Mouse (Mus musculus): Measurements from ENCODE around the gene Rps15. TPM values are rescaled to one million over a fixed set of nuclear protein-coding genes. Genes with fewer than 3 reads are reported as not detected.
A peak's percentile ranks its signal among the peaks of the same experiment; 100 is the strongest.

Gene Rps15
- total RNA-seq, 2 experiments from 2014 or later, result 784 to 803 TPM

DNA sequence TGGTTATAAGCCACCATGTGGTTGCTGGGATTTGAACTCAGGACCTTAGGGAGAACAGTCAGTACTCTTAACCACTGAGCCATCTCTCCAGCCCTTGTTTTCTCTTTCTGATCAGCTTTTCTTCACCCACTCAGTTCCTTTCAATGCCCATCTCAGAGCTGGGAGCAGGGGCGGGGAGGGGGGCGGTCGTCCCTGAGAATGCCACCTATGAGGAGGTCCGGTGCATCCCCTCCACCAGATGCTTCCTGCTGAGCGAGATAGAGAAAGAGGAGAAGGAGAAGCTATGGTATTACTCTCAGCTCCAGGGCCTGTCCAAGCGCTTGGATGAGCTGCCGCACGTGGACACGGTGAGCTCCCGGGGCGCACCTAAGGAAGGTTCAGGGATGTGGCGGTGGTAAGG lies 12.2 kb downstream of the Rps15 start:
- DNase-seq (ENCODE audit: extremely low spot score in 1 of 2, low spot score in 2 of 2), result no peak
- intact Hi-C loops (cut with DNase I), result no loop called here

DNA sequence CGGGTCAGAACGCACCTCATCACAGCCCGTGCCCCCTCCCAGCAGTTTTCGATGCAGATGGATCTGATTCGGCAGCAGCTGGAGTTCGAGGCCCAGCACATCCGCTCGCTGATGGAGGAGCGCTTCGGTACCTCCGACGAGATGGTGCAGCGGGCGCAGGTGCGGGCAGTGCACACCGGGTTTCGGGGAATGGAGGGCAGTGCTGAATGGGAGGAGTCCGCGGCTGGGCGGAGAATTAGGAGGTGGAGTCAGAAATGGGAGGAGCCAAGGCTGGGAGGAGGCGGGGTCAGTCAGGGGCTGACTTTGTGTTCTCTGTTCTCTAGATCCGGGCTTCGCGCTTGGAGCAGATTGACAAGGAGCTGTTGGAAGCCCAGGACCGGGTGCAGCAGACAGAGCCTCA lies 12.6 kb downstream of the Rps15 start:
- intact Hi-C loops (cut with DNase I), result no loop called here

DNA sequence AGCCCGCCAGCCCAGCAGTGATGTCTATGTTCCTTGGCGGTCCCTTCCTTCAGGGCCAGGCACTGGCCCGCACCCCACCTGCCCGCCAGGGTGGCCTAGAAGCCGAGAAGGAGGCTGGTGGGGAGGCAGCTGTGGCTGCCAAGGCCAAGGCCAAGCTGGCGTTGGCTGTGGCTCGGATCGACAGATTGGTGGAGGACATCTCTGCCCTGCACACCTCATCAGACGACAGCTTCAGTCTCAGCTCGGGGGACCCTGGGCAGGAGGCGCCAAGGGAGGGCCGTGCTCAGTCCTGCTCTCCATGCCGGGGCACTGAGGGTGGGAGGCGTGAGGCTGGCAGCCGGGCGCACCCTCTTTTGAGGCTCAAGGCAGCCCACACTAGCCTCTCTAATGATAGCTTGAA lies 19.3 kb downstream of the Rps15 start:
- intact Hi-C loops (cut with DNase I), result no loop called here
- no peak for DNase-seq (ENCODE audit: extremely low spot score in 1 of 2, low spot score in 2 of 2)

More for the DNA sequence above, 12.6 kb downstream of the Rps15 start:
- DNase-seq (ENCODE audit: extremely low spot score in 1 of 2, low spot score in 2 of 2), result no peak

DNA sequence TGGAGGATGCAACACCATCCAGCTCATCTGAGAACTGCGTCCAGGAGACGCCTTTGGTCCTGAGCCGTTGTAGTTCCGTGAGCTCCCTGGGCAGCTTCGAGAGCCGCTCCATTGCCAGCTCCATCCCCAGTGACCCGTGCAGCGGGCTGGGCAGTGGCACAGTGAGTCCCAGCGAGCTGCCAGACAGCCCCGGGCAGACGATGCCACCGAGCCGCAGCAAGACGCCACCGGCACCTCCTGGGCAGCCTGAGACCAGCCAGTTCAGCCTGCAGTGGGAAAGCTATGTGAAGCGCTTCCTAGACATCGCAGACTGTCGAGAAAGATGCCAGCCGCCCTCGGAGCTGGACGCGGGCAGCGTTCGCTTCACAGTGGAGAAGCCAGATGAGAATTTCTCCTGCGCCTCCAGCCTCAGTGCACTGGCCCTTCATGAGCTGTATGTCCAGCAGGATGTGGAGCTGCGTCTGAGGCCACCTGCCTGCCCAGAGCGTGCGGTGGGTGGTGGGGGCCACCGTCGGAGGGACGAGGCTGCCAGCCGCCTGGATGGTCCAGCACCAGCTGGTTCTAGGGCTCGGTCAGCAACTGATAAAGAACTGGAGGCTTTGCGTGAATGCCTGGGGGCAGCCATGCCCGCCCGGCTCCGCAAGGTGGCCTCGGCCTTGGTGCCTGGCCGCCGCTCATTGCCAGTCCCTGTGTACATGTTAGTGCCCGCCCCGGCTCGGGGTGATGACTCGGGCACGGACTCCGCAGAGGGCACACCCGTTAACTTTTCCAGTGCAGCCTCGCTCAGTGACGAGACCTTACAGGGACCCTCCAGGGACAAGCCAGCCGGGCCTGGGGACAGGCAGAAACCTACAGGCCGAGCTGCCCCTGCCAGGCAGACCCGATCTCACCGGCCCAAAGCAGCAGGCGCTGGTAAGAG lies 20.6 kb downstream of the Rps15 start:
- intact Hi-C loops (cut with DNase I), result no loop called here
- DNase-seq (ENCODE audit: extremely low spot score in 1 of 2, low spot score in 2 of 2), result peak in 1 of 2 experiments; percentile 38

DNA sequence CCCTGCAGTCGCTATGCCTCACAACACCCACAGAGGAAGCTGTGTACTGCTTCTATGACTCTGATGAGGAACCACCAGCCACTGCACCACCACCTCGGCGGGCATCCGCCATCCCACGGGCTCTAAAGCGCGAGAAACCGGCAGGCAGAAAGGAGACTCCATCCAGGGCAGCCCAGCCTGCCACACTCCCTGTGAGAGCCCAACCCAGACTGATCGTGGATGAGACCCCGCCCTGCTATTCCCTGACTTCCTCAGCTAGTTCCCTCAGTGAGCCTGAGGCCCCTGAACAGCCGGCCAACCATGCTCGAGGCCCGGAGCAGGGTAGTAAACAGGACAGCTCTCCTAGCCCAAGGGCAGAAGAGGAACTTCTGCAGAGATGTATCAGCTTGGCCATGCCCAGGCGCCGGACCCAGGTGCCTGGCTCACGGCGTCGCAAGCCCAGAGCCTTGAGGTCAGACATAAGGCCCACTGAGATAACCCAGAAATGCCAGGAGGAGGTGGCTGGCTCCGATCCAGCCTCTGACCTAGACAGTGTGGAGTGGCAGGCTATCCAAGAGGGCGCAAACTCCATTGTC lies 21.5 kb downstream of the Rps15 start:
- DNase-seq (ENCODE audit: extremely low spot score in 1 of 2, low spot score in 2 of 2), result no peak

DNA sequence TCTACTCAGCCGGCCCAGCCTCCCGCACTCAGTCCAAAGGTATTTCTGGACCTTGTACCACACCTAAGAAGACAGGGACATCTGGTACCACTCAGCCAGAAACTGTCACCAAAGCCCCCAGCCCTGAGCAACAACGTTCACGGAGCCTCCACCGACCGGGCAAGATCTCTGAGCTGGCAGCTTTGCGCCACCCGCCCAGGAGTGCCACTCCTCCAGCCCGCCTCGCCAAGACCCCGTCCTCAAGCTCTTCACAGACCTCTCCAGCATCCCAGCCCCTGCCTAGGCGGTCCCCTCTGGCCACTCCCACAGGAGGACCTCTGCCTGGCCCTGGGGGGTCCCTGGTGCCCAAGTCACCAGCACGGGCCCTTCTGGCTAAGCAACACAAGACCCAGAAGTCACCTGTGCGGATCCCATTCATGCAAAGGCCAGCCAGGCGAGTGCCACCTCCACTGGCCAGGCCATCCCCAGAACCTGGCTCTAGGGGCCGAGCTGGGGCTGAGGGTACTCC lies 22.3 kb downstream of the Rps15 start:
- intact Hi-C loops (cut with DNase I), result no loop called here
- DNase-seq (ENCODE audit: extremely low spot score in 1 of 2, low spot score in 2 of 2), result peak in 1 of 2 experiments; percentile 43

More for the DNA sequence above, 21.5 kb downstream of the Rps15 start:
- intact Hi-C loops (cut with DNase I), result no loop called here

DNA sequence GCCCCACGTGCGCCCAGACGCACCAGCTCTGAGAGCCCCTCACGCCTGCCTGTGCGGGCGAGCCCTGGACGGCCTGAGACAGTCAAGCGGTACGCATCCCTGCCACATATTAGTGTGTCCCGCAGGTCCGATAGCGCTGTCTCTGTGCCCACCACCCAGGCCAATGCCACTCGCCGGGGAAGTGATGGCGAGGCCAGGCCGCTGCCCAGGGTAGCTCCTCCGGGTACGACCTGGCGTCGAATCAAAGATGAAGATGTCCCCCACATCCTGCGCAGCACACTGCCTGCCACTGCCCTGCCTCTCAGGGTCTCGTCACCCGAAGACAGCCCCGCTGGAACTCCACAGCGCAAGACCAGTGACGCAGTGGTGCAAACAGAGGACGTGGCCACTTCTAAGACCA lies 23.1 kb downstream of the Rps15 start:
- DNase-seq (ENCODE audit: extremely low spot score in 1 of 2, low spot score in 2 of 2), result no peak
- intact Hi-C loops (cut with DNase I), result no loop called here

DNA sequence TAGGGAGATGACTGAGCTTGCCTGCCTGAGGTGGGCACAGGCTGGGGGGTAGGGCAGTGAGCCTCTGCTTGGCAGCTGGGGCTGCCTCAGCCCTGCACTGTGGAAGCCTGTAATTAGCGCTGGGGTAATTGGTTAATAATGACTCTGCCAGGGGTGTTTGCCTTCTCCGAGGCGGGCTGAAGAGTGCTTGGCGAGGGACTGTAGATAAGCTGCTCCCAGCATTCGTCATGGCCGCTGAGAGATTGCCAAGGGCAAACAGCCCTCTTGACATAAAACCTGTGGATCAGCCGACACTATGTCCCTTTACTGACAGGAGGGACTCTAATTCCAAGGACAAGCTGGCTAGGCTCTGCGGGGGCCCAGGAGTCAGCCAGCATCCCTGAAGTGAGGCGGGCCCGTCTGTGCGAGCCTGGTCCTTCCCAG lies 24.1 kb downstream of the Rps15 start:
- no peak for DNase-seq (ENCODE audit: extremely low spot score in 1 of 2, low spot score in 2 of 2)
- intact Hi-C loops (cut with DNase I), result no loop called here

DNA sequence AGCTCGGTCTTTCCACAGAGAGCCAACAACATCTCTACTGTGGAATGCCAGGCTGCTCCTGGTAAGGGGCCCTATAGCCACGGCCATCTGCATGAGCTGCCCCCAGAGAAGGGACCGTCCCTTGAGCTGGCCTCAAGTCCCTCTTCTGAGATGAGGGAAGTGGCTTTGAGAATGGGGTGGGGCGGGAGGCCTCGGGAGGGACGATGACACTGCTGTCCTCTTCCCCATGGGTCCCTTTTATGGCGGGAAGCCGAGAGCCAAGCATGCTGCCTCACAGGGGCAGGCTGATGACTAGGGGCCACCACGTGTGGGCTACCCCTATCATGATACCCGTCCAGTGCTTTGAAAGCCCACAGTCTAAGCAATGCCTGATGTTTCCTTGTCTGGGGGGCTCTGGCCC lies 24.8 kb downstream of the Rps15 start:
- no peak for DNase-seq (ENCODE audit: extremely low spot score in 1 of 2, low spot score in 2 of 2)
- intact Hi-C loops (cut with DNase I), result no loop called here

DNA sequence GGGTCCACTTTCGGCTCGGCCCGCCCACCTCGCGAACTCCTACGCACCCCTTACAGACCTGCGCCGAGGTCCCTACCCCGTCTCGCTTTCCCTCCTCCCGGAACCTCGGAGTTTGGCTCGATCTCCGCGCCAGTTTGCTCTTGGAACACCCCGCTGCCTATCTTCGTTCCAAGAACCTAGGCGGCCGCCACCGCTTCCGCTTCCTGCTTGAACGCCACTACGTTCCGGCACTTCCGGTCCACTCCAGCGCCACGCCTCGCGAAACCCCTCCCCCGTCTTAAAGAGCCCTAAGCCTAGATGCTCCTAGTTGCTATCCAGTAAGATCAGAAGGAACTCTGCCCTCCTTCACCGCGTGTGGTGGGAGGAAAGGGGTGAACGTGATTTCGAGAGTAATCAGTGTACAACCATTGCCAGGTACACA lies 28.1 kb downstream of the Rps15 start, which contains the start of gene 2310011J03Rik:
TSS of gene 2310011J03Rik (minus strand) at position 198 of the 421 bp plus-strand sequence.
- intact Hi-C loops (cut with DNase I), result no loop called here
- peak; percentile 91 to 95 for DNase-seq (ENCODE audit: extremely low spot score in 1 of 2, low spot score in 2 of 2)

DNA sequence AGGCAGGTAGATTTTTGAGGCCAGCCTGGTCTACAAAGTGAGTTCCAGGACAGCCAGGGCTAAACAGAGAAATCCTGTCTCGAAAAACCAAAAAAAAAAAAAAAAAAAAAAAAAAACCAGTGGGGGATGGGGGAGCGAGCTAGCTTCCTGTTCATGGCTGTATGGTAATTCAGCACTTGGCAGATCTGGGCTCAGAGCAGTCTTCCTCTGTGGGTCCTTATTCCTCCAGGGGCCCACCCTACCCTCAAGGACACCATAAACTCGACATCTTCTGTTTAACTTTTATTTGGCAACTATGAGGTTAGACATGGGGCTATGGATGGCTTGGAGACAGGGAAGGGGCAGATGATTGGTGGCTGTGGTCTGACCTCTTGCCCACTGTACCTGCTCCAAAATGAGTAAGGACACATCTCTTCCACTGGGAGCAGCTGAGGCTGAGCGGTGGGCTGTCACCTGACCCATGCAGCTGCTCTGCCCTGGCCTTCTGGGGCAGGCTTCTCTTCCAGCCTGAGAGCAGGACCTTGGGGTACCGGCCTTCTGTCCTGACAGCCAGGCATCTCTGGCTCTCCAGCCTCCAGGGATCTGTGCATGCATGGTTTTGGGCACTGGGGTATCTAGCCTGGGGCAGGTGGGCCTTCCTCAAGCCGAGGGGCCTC lies 28.9 kb downstream of the Rps15 start:
- intact Hi-C loops (cut with DNase I), result no loop called here
- DNase-seq (ENCODE audit: extremely low spot score in 1 of 2, low spot score in 2 of 2), result no peak

DNA sequence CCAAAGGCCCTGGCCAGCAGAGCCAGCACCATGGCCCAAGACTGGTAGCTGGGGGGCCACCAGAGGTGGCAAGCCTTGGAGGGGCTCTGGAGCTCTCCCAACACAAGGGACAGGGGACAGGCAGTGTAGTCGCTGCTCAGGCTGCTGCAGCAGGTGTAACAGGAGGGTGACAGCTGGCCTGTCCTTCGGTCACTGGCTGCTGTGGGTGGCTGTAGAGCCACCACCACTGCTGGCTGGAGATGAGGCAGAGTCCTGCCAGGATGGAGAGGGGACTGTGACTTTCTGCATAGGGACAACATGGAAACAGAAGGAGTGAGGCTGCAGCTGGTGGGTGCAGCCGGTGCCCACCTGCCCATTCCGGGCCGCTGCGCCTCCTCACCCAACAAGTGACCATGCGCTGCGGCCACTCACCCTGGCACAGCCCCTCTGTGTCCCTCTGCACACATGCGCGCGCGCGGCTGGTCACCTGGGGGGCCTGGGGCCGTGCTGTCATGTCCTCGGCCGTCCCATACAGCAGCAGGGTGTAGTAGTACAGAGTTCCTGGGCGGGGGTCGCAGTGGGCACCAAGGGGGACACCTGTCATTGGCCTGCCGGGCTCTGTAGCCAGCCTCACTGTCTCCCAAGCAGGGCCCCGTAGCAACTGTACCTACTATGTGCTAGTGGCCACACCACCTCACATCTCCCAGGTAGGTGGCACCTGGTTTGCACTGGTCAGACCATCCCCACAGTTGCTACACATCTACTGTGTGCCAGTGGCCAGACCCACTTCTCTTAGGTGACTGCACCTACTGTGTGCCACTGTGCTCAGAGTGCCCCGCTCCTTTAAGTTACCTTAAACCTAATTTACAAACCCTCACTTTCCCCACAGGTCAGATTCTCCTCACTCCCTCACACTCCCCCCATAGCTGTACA lies 29.7 kb downstream of the Rps15 start:
- intact Hi-C loops (cut with DNase I), result no loop called here
- DNase-seq (ENCODE audit: extremely low spot score in 1 of 2, low spot score in 2 of 2), result peak in 1 of 2 experiments; percentile 57

DNA sequence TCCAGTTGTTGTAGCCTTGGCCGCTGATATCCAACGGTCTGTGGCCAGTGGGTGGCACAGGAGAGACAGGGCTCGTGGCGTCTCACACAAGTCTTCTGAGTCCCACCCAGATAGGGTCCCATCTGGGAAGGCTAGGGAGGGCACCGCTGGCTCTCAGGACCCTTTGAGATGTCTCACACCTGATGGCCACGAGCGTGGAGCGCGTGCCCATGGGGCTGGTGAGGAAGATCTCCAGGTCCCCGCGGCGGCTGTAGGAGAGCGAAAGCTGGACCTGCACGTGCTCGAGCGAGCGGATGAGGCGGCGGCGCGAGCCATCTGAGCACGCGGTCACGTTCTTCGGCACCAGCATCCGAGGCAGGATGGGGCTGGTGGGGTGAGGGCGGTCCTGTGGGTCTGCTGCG lies 30.6 kb downstream of the Rps15 start:
- intact Hi-C loops (cut with DNase I), result no loop called here
- peak in 1 of 2 experiments; percentile 72 for DNase-seq (ENCODE audit: extremely low spot score in 1 of 2, low spot score in 2 of 2)

DNA sequence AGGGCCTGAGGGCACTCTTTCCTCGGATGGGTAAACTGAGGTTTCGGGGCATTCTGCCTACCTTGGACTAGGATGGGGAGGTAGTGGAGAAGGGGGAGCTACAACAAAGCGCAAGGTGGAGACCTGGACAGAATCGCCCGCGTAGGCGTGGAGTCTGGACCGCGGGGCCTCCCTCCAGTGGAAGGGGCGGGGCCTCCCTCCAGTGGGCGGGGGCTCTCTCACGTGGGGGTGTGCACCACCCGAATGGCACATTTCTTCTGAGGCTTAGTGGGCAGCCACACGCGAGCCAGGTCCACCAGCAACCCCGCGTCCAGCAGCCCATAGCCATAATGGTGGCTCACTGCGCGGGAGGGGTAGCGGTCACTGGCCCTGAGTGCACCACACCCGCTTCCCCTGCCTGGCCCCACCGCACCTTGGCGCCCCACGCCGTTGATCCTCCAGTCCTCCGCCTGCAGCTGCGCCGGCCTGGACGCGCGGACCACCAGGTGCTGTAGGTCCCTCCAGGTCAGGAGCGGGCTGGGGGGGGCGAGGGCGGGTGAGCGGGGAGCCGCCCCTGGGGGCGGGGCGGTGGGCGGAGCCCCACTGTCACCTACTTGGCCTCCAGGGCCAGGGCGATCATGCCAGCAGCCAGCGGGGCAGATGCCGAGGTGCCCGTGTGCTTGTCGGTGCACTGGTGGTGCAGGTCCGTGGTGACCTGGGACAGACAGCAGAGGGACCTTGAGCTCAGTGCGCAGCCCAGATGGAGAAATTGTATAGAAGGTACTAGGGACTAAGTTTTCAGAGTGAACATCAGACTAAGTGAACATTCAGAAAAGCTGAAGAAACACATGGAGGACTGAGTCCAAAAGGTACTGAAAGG lies 31.2 kb downstream of the Rps15 start:
- intact Hi-C loops (cut with DNase I), result no loop called here
- peak in 1 of 2 experiments; percentile 81 for DNase-seq (ENCODE audit: extremely low spot score in 1 of 2, low spot score in 2 of 2)

DNA sequence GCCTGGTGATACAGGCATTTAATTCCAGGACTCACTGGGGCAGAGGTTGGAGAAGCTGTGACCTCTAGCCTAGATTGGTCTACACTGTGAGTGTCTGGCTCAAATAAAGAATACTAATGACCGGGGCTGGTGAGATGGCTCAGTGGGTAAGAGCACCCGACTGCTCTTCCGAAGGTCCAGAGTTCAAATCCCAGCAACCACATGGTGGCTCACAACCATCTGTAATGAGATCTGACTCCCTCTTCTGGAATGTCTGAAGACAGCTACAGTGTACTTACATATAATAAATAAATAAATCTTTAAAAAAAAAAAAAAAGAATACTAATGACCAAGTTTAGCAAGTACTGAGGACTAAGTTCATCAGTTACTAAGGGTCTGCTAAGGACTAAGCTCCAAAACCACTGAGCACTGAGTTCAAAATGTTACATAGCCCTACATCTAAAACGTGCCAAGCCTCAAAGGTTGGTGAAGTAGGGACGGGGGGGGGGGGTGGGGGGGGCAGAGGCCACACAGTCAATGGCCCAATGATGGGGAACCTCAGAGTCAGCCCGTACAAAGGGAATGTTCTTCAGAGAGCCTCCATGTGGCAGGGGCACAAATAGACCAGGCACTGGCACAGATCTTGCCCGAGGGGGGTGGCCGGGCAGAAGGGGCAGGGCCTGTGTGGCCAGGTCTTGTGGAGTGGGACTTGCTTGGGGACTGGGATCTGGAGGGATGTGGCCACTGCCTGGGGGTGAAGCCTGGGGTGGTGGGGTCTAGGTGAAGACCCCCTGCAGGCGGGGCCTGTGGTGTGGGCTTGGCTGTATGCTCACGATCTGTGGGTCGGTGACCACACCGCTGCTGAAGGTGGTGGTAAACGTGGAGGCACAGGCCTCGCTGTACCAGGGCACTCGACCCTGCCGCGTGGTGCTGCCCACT lies 32.1 kb downstream of the Rps15 start:
- peak in 1 of 2 experiments; percentile 44 for DNase-seq (ENCODE audit: extremely low spot score in 1 of 2, low spot score in 2 of 2)
- intact Hi-C loops (cut with DNase I), result no loop called here

DNA sequence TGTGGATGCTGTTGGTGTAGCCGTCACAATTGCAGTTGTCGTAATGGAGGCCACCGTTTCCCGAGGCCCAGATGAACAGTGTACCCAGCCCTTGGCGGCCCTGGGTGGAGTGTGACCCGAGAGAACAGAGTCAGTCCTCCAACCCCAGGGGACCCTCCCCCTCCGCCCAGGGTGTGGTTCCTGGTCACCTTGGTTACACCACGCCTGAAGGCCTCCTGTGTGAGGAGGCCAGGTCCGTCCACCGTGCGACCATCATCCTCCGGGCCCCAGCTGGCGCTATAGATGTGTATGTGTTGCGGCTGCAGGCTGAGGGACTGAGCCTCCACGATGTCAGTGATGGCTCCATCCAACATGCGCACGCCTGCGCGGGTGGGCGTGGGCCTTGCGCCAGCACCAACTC lies 32.8 kb downstream of the Rps15 start:
- intact Hi-C loops (cut with DNase I), result no loop called here
- DNase-seq (ENCODE audit: extremely low spot score in 1 of 2, low spot score in 2 of 2), result peak in 1 of 2 experiments; percentile 52
